Mouse (Mus musculus) bone marrow, adult 2 months (tissue): ENCODE results near the gene Cotl1. TPM values are rescaled to one million over a fixed set of nuclear protein-coding genes. Genes with fewer than 3 reads are reported as not detected.
A peak's percentile ranks its signal among the peaks of the same experiment; 100 is the strongest.

Experiments used
- H3K27ac ChIP-seq: fragments of 200-500 bp; 2 replicates; pipeline ENCODE4 v1.5.1; 2012; ENCODE audit warnings: low read depth, mild to moderate bottlenecking, control low read depth, inconsistent platforms, low read length; ENCODE audit not compliant: control insufficient read depth, poor library complexity, insufficient read depth
- H3K4me1 ChIP-seq: fragments of 200-500 bp; 2 replicates; pipeline ENCODE4 v1.6.1; 2011; ENCODE audit warnings: low read length; ENCODE audit not compliant: control insufficient read depth, insufficient read depth
- H3K4me3 ChIP-seq: fragments of 200-500 bp; replicated peaks from 2 replicates; pipeline ENCODE3; 2011; ENCODE audit warnings: mild to moderate bottlenecking, low read depth, low read length, control low read depth; ENCODE audit not compliant: control insufficient read depth
- CTCF ChIP-seq: fragments of 200-500 bp; IDR thresholded peaks from 2 replicates; pipeline ENCODE4 v1.5.1; 2011; ENCODE audit warnings: low read length, control low read depth; ENCODE audit not compliant: control insufficient read depth, insufficient read depth
- POLR2A ChIP-seq: fragments of 200-500 bp; IDR thresholded peaks from 2 replicates; pipeline ENCODE4 v1.6.1; 2011; ENCODE audit warnings: low read depth, mild to moderate bottlenecking, control low read depth, low read length, borderline replicate concordance; ENCODE audit not compliant: control insufficient read depth
- WGBS: fragments of 180-500 bp; shearing (Covaris S2); methylation state at CpG from one replicate; pipeline ENCODE4 v1.1.7; 2018; 5-methylcytosine and 5-hydroxymethylcytosine counted together
- polyA plus RNA-seq: library from polyadenylated mRNA; stranded (reverse); fragments of >200 nt; gene quantifications from 2 replicates; pipeline ENCODE4 v1.2.4, GENCODE M21; 2011; ENCODE audit warnings: low replicate concordance; ENCODE audit not compliant: missing spikeins, insufficient read depth, insufficient read length

Gene Cotl1
- polyA plus RNA-seq, 1 experiment = 247 TPM

DNA sequence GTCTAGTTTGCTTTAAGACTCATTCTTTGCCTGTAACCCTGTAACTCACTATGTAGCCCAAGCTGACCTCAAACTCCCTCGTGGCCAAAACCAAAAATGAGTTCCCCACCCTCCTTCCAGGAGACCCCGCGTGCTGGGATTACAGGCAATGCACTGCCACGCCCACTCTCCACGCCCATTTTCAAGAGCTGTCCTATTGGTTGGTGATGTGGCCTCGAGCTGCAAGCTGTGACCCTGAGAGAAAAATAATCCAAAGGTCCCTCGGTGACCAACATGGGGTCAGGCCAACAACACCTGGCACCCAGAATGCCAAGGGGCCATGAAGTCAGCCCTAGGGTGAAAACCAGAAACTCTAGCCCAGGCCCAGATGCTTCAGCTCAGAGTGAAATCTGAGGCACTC, 45.7 kb downstream of the Cotl1 start:
- Histone ChIP-seq H3K4me1 (peaks cover 2% of the 10 kb centered on the region; the same call in 1 of the 2 replicates), H3K27ac (no peak overlapping the region), H3K4me3 (no peak overlapping the region)
- TF ChIP-seq POLR2A (no peak), CTCF (no peak)
- WGBS = 76% methylated on average over 7 of the region's 7 CpGs

DNA sequence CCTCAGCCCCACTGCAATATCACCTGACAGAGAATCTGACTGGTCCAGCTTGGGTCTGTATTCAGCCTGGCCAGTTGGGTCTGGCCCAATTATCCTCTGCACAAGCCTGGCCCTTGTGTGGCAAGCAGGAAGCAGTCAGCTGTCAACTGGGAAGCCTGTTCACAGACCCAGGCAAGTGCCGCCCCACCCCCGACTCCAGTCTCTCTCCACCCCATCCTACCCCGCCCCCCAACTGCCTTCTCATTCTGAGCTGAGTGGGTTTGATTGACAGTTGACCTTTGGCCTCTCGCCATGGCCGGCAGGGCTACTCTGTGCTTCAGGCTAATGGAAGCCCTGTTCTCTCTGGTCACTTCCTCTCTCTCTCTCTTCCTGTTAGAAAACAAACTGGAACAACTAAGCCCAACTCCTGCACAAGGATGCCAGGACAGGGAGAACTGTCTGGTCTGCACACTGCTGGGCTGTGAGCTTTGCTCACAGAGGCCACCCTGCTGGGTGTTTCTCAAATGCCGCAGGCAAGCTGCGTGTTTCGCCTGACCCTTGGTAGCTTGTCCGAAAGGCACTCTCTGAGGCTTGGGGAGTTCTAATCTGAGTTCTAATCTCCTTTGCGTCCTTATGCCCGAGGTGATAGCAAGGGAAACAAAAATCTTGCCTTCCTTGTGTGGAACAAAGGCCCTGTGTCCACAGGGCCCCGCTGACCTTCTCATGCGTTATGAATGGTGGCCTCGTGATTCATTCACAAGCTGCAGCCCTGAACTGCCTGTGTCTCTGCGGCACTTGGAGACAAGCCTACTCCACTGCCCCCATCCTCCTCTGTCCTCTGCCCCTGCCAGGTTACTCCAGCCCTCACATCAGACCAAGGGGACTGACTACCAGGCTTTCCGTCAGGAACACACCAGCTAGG, 48.3 kb downstream of the Cotl1 start:
- 61% methylated on average over 16 of the region's 16 CpGs for WGBS
- no peak overlapping the region for H3K4me3 ChIP-seq
- no peak for TF ChIP-seq POLR2A
- no peak overlapping the region for H3K27ac ChIP-seq
- no peaks in the 10 kb centered on the region; the same call in 1 of the 2 replicates for H3K4me1 ChIP-seq

DNA sequence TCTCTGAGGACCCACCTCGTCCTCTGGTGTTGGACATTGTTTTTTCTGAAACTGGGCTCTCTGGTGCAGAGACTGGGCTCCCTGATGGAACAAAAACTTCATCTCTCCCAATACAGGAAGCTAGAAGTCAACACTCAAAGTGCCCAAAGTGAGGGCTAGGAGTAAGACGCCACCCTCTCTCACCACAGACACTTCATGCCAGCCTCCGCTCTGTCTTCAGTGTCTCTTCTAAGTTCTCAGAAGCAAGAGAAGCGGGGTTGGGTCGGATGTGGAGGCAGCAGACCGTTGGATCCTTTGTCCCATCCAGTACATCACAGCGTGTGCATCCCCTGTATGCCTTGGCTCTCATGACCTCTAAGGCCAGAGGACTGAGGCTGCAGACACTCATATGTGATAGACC, 50.8 kb downstream of the Cotl1 start:
- 81% methylated on average over 7 of the region's 7 CpGs for WGBS
- no peak overlapping the region for H3K4me3 ChIP-seq
- TF ChIP-seq POLR2A (no peak), CTCF (no peak)
- peaks cover 5% of the 10 kb centered on the region for H3K4me1 ChIP-seq
- no peak overlapping the region for H3K27ac ChIP-seq

DNA sequence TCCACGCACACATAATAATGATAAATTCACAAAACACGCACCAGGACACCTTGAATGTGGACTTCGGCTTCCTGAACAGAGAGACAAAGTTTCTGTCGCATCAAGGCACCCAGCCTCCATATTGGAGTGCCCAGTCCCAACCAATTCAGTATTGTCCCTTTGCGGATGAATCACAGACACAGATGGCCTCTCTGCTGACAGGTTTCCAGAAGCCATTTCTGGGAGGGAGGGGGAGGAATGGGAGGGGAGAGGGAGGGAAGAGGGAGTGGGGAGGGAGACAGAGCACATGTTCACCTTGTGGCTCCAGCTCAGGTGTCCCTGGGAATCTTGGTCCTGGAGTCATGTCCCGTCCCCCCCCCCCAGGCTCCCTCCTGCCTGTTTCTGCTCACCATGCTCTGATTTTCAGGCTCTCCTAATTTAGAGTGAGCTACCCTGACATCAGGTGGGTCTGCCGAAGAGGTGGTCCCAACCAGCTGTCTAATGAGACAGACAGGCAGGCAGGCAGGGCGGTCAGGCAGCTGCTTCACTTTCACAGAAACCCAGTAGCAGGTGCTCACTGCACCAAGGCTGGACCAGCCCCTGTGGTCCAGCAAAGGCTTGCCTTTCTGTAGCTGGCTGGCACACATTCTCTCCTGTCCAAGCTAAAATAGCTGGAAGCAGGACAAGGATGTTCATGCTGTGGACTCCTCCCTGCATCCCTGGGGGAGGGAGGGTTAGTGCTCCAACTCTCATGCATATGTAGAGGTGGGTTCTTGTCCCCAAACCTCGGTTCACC, 51.5 kb downstream of the Cotl1 start:
- no peak for TF ChIP-seq POLR2A
- no peak for TF ChIP-seq CTCF
- Histone ChIP-seq H3K27ac (no peak overlapping the region), H3K4me1 (peaks cover 5% of the 10 kb centered on the region), H3K4me3 (no peak overlapping the region)
- 85% methylated on average over 9 of the region's 9 CpGs for WGBS

DNA sequence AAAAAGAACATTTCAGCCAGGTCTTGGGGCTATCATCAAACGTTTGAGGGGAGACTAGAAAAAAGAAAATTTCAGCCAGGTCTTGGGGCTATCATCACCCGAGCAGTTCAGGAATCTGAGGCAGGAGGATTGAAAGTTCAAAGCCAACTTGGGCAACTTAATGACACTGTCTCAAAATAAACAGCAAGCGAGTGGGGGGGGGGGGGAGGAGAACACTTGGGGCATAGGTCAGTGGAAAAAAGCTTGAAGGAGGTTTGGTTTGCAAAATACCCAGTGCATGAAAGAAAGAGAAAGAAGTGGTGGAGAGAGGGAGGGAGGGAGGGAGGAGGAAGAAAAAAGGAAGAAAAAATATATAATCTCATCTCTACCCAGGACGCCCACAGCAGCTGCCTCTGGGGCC, 53.0 kb downstream of the Cotl1 start:
- H3K27ac ChIP-seq = no peak overlapping the region
- WGBS = 50% methylated on average over 4 of the region's 4 CpGs
- H3K4me3 ChIP-seq = no peak overlapping the region
- TF ChIP-seq CTCF (no peak), POLR2A (no peak)
- H3K4me1 ChIP-seq = peaks cover 5% of the 10 kb centered on the region

DNA sequence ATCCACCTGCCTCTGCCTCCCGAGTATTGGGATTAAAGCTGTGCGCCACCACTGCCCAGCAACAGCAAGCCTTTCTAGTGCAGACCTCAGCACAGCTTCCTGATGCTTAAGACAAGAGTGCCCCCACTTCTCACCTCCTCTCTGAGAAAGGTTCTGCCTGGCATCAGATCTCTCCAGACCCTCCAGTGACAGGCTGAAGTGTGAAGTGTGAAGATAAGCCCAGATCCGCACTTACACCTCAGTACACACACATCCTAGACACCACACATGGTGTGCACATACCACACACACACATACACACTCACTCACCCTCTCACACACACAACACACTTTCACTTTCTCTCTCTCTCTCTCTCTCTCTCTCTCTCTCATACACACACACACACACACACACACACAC, 53.5 kb downstream of the Cotl1 start:
- Histone ChIP-seq H3K4me3 (no peak overlapping the region), H3K4me1 (peaks cover 5% of the 10 kb centered on the region), H3K27ac (no peak overlapping the region)
- 58% methylated on average over 3 of the region's 3 CpGs for WGBS
- no peak for TF ChIP-seq POLR2A
- no peak for TF ChIP-seq CTCF

DNA sequence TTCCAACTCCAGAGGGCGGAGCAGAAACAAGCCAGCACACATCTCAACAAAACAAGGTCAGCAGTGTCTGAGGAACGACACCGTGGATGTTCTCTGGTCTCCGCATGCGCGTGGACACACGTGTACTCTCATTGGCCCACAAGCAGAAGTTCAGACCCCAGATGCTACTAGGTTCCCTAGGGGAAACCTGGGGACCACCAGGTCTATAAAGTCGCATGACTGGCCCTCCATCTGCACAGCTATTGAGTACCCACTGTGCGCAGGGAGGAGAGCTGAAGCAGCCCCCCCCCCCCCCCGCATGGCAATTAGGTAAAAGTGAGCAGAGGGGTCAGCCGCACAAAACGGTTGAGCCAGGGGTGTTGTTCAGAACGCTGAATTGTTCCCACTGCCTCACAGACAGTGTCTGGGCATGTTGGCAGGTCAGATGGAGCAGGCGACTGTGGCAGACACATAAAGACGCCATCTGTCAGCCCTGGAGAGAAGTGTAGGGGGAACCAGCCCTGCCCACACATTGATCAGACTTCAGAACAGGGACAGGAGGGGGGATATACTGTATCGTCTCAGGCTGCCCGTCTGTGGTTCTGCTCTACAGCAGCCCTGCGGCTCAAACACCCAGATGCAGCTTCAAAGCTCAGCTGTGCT, 54.5 kb downstream of the Cotl1 start:
- 81% methylated on average over 18 of the region's 18 CpGs for WGBS
- H3K27ac ChIP-seq = no peak overlapping the region

DNA sequence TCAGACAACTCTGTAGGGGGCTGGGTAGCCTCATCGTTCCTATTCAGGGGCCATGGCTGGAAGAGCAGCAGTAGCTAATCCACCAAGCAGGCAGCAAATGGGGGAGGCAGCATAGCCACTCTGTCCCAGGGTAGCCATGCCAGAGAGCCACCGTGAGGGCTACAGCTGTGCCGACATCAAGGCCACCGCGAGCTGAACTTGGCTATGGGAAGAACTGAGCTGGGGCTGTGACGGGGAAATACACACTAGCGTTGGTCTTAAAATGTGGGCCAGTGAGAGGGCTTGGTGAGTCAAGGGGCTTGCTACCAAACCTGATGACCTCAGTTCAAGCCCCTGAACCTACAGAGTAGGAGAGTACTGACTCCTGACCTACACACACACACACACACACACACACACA, 55.7 kb downstream of the Cotl1 start:
- 71% methylated on average over 7 of the region's 7 CpGs for WGBS
- H3K27ac ChIP-seq = peak overlapping the region; percentile 94

More for the DNA sequence above, 54.5 kb downstream of the Cotl1 start:
- Histone ChIP-seq H3K4me3 (no peak overlapping the region), H3K4me1 (peaks cover 5% of the 10 kb centered on the region)
- TF ChIP-seq POLR2A (no peak), CTCF (no peak)

More for the DNA sequence above, 55.7 kb downstream of the Cotl1 start:
- TF ChIP-seq CTCF (no peak), POLR2A (no peak)
- Histone ChIP-seq H3K4me3 (no peak overlapping the region), H3K4me1 (peaks cover 5% of the 10 kb centered on the region)
